Mouse (Mus musculus) midbrain, postnatal 0 days (tissue): ENCODE measurements at regions not wholly inside any gene's neighbourhood (a gene's known extent, or its start where the extent isn't known, plus 50 kb on each side); places are given as distances from the start of the nearest gene placed in this dataset.

Source experiments
- ATAC-seq: fragments of 200-750 bp; cut with Nextera tagmentation; 2 replicates; pipeline ENCODE4 v1.8.0; 2017; ENCODE audit warnings: moderate number of reproducible peaks, mild to moderate bottlenecking, moderate TSS enrichment, moderate library complexity; ENCODE audit not compliant: low FRiP score
- DNase-seq: peaks from one replicate; pipeline ENCODE4 v3.0.0-alpha.2; 2015; ENCODE audit warnings: low spot score
- H3K27ac ChIP-seq: fragments of 300-500 bp; sonication (generic); 2 replicates; pipeline ENCODE4 v1.5.1; 2014; ENCODE audit warnings: low read depth, mild to moderate bottlenecking, low read length, mixed read lengths
- H3K27me3 ChIP-seq: fragments of 300-500 bp; sonication (generic); 2 replicates; pipeline ENCODE4 v1.6.1; 2014; ENCODE audit warnings: low read length, control low read depth, mixed read lengths; ENCODE audit not compliant: insufficient read depth
- H3K36me3 ChIP-seq: fragments of 300-500 bp; sonication (generic); 2 replicates; pipeline ENCODE4 v1.6.1; 2014; ENCODE audit warnings: low read length, control low read depth, mixed read lengths; ENCODE audit not compliant: insufficient read depth
- H3K4me1 ChIP-seq: fragments of 300-500 bp; sonication (generic); 2 replicates; pipeline ENCODE4 v1.6.1; 2014; ENCODE audit warnings: mild to moderate bottlenecking, control low read depth, antibody characterized with exemption, low read length, mixed read lengths; ENCODE audit not compliant: insufficient read depth
- H3K4me2 ChIP-seq: fragments of 300-500 bp; sonication (generic); 2 replicates; pipeline ENCODE4 v1.6.1; 2014; ENCODE audit warnings: low read depth, mild to moderate bottlenecking, low read length, mixed read lengths; ENCODE audit not compliant: poor library complexity, severe bottlenecking
- H3K4me3 ChIP-seq: fragments of 300-500 bp; sonication (generic); 2 replicates; pipeline ENCODE4 v1.5.1; 2014; ENCODE audit warnings: low read depth, mild to moderate bottlenecking, low read length, moderate library complexity
- H3K9ac ChIP-seq: fragments of 300-500 bp; sonication (generic); replicated peaks from 2 replicates; pipeline ENCODE4 v1.6.1; 2014; ENCODE audit warnings: mild to moderate bottlenecking, low read length, moderate library complexity, mixed read lengths; ENCODE audit not compliant: poor library complexity, severe bottlenecking
- H3K9me3 ChIP-seq: fragments of 300-500 bp; sonication (generic); 2 replicates; pipeline ENCODE4 v1.6.1; 2016; ENCODE audit warnings: low read length, control low read depth
- CTCF ChIP-seq: IDR thresholded peaks from 2 replicates; pipeline ENCODE4 v1.5.1; 2016; ENCODE audit warnings: antibody characterized with exemption, mild to moderate bottlenecking
- WGBS: fragments of 180-500 bp; shearing (Covaris S2); extraction: QIAGEN DNeasy Blood & Tissue Kit; methylation state at CpG from one replicate; pipeline ENCODE4 v1.1.7; 2014; 5-methylcytosine and 5-hydroxymethylcytosine counted together

GRCm38 (mm10) chr13:44175300-44176036, 390.9 kb downstream of the Cd83 start:
- no peaks in the 10 kb centered on the region for H3K27me3 ChIP-seq
- DNase-seq (no peak), ATAC-seq (no peak)
- H3K4me2 ChIP-seq = no peak overlapping the region
- no peak for TF ChIP-seq CTCF
- H3K4me3 ChIP-seq = no peak overlapping the region
- no peak overlapping the region for H3K27ac ChIP-seq
- H3K4me1 ChIP-seq = no peaks in the 10 kb centered on the region
- no peaks in the 10 kb centered on the region for H3K36me3 ChIP-seq
- WGBS = 84% methylated on average over 8 of the region's 8 CpGs
- no peak overlapping the region for H3K9ac ChIP-seq
- no peaks in the 10 kb centered on the region for H3K9me3 ChIP-seq

- H3K4me2 ChIP-seq = no peak overlapping the region
- no peaks in the 10 kb centered on the region for H3K9me3 ChIP-seq
- H3K4me1 ChIP-seq = no peaks in the 10 kb centered on the region
- ATAC-seq = no peak
- no peak overlapping the region for H3K9ac ChIP-seq
- no peak for TF ChIP-seq CTCF
- no peaks in the 10 kb centered on the region for H3K36me3 ChIP-seq
- H3K27me3 ChIP-seq = no peaks in the 10 kb centered on the region
- 89% methylated on average over 8 of the region's 8 CpGs for WGBS
- no peak overlapping the region for H3K27ac ChIP-seq
- no peak overlapping the region for H3K4me3 ChIP-seq
- DNase-seq = no peak
Observed at GRCm38 (mm10) chr13:44176121-44176520, 391.5 kb downstream of the Cd83 start.

- WGBS = 75% methylated on average over 6 of the region's 6 CpGs
- no peak for TF ChIP-seq CTCF
Observed at GRCm38 (mm10) chr13:44178006-44178405, 393.4 kb downstream of the Cd83 start.

GRCm38 (mm10) chr13:44180384-44180783, 395.8 kb downstream of the Cd83 start:
- Histone ChIP-seq H3K9ac (no peak overlapping the region), H3K9me3 (no peaks in the 10 kb centered on the region), H3K4me1 (no peaks in the 10 kb centered on the region), H3K4me2 (no peak overlapping the region), H3K4me3 (no peak overlapping the region), H3K36me3 (no peaks in the 10 kb centered on the region), H3K27me3 (no peaks in the 10 kb centered on the region), H3K27ac (no peak overlapping the region)
- 85% methylated on average over 3 of the region's 3 CpGs for WGBS
- no peak for TF ChIP-seq CTCF
- no peak for ATAC-seq
- no peak for DNase-seq

More at GRCm38 (mm10) chr13:44178006-44178405, 393.4 kb downstream of the Cd83 start:
- Histone ChIP-seq H3K36me3 (no peaks in the 10 kb centered on the region), H3K27me3 (no peaks in the 10 kb centered on the region), H3K9ac (no peak overlapping the region), H3K9me3 (no peaks in the 10 kb centered on the region), H3K27ac (no peak overlapping the region), H3K4me1 (no peaks in the 10 kb centered on the region), H3K4me2 (no peak overlapping the region), H3K4me3 (no peak overlapping the region)
- DNase-seq (no peak), ATAC-seq (no peak)

GRCm38 (mm10) chr13:44182544-44183191, 398.1 kb downstream of the Cd83 start:
- no peak for ATAC-seq
- H3K4me2 ChIP-seq = no peak overlapping the region
- no peaks in the 10 kb centered on the region for H3K9me3 ChIP-seq
- no peak overlapping the region for H3K27ac ChIP-seq
- no peaks in the 10 kb centered on the region for H3K27me3 ChIP-seq
- DNase-seq = no peak
- H3K4me3 ChIP-seq = no peak overlapping the region
- 52% methylated on average over 15 of the region's 15 CpGs for WGBS
- no peak for TF ChIP-seq CTCF
- H3K36me3 ChIP-seq = no peaks in the 10 kb centered on the region
- no peak overlapping the region for H3K9ac ChIP-seq
- H3K4me1 ChIP-seq = no peaks in the 10 kb centered on the region

GRCm38 (mm10) chr13:44195365-44195764, 410.8 kb downstream of the Cd83 start:
- no peak for DNase-seq
- TF ChIP-seq CTCF = no peak
- WGBS = 92% methylated on average over 5 of the region's 5 CpGs

More at GRCm38 (mm10) chr13:44195365-44195764, 410.8 kb downstream of the Cd83 start:
- H3K27ac ChIP-seq = no peak overlapping the region
- no peak for ATAC-seq
- no peak overlapping the region for H3K4me2 ChIP-seq
- no peaks in the 10 kb centered on the region for H3K9me3 ChIP-seq
- no peaks in the 10 kb centered on the region for H3K27me3 ChIP-seq
- H3K36me3 ChIP-seq = no peaks in the 10 kb centered on the region
- H3K4me3 ChIP-seq = no peak overlapping the region
- no peak overlapping the region for H3K9ac ChIP-seq
- no peaks in the 10 kb centered on the region for H3K4me1 ChIP-seq
